Mouse (Mus musculus): ENCODE measurements around the gene Tomm70a.

DNA sequence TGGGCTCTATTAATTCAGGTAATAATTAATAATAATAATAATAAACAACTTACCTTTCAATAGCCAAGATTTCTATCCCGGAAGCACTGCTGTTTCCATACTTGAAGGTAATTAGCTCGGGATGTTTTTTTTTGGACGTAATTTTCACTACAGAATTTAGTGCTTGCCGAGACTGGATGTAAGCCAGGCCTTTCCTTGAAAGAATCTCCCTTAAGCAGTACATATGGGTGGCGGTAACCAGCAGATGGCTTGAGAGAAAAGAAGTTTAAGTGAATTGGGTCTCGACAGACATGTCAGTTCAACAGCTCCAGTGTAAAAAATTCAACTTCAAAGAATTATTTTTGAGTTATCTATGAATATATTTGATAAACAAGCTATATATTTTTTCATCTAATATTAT, 50.1 kb downstream of the Tomm70a start:
- TF ChIP-seq EP300 (IDR thresholded peaks at IDR 0.05; ENCODE audit: low read depth) (no peak), CTCF (IDR thresholded peaks at IDR 0.05; ENCODE audit: low read depth) (no peak)
